Mouse (Mus musculus) cerebellum, adult 2 months (tissue): ENCODE results near the gene Rab3a.

Experiments used
- CTCF ChIP-seq: fragments of 200-500 bp; IDR thresholded peaks from 2 replicates; pipeline ENCODE4 v1.5.1; 2011; ENCODE audit warnings: low read depth, mild to moderate bottlenecking, control low read depth, low read length, moderate library complexity, borderline replicate concordance; ENCODE audit not compliant: insufficient read depth
- POLR2A ChIP-seq: fragments of 200-500 bp; IDR thresholded peaks from 2 replicates; pipeline ENCODE4 v1.6.1; 2011; ENCODE audit warnings: low read length, control low read depth, borderline replicate concordance; ENCODE audit not compliant: insufficient read depth

DNA sequence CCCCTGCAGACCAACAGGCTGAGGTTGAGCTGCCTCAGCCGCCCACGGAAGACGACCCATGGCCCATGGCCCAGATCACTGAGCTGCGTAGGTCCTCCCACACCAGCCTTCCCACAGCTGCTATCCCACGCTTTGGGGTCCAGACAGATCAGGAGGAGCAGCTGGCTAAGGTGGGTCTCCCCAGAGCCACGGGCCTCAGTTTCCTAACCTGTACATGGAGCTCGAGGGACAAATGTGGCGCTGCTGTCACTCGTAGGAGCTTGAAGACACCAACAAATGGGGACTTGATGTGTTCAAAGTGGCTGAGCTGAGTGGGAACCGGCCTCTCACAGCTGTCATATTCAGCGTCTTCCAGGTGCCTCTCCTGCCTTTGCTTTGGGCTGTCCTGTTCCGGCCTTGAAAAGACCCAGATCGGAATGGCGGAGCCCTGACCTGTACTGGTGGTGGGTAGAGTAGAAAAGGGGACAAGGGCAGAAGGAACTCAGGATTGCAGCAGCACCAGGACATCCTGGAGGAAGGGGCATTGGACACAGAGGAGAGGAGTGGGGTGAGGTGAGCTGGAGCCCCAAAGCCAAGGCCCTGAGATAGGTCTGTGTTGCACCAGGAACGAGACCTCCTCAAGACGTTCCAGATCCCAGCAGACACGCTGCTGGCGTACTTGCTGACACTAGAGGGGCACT, 7.1 kb upstream of the Rab3a start:
- TF ChIP-seq POLR2A (no peak), CTCF (no peak)
